Mouse (Mus musculus): Measurements from ENCODE around the gene Ciapin1. TPM values are rescaled to one million over a fixed set of nuclear protein-coding genes. Genes with fewer than 3 reads are reported as not detected.

Gene Ciapin1
- polyA plus RNA-seq, 1 experiment: 71.2 TPM

DNA sequence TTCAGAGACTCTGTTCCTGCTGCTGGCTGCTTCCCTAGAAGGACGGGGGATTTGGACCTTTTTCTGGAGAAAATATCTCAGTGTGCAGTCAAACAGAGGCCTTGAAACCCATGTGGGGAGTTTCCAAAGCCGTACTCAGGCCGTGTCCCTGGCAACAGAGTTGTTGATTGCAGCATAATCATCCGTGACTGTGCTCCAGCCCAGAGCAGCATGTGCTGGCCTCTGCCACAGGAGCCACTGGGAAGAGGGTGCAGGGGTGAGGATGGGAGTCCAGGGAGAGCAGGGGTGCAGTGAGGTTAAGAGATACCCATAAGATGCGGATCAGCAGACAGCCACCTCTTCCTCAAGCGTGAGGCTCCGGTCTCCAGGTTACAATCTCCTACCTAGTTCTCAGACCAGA lies 30.7 kb downstream of the Ciapin1 start:
- Histone ChIP-seq H3K4me1 (ENCODE audit: control insufficient read depth, insufficient read depth, low read length) (0 out of 2 replicates have a peak, but pooled peaks cover under 1% of the 10 kb centered on the region), H3K36me3 (ENCODE audit: control insufficient read depth, insufficient read depth, low read length) (no peaks in the 10 kb centered on the region), H3K4me3 (ENCODE audit: insufficient read depth, low read depth, low read length) (no peak overlapping the region), H3K27ac (ENCODE audit: insufficient read depth, low read depth, low read length) (no peak overlapping the region), H3K27me3 (replicated peaks; ENCODE audit: control insufficient read depth, insufficient read depth, low read length) (no peaks in the 10 kb centered on the region)
- peak; percentile 48 for DNase-seq
- WGBS: 47% methylated on average over 7 of the region's 7 CpGs
- TF ChIP-seq CTCF (conservative IDR thresholded peaks at IDR 0.05; ENCODE audit: insufficient read depth, insufficient read length, low read depth, low read length) (no peak), POLR2A (IDR thresholded peaks at IDR 0.05; ENCODE audit: low read depth, low read length) (no peak)

DNA sequence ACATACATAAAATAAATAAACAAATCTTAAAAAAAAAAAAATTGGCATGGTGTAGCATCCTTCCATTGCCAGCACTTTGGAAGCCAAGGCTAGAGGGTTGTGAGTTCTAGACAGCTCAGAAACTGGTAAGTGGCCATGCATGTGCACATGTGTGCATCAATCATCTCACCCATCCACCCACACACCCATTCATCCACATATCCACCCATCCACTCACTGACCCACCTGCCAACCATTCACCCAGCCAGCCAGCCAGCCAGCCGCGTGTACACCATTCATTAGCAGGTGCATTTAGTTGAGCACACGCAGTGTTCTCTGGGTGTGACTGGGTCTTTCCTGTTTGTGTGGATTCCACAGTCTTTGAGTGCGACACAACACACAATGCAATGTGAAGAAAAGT lies 32.3 kb downstream of the Ciapin1 start:
- TF ChIP-seq CTCF (conservative IDR thresholded peaks at IDR 0.05; ENCODE audit: insufficient read depth, insufficient read length, low read depth, low read length) (no peak), POLR2A (IDR thresholded peaks at IDR 0.05; ENCODE audit: low read depth, low read length) (no peak)
- no peak for DNase-seq
- 87% methylated on average over 4 of the region's 4 CpGs for WGBS
- H3K27me3 ChIP-seq (replicated peaks; ENCODE audit: control insufficient read depth, insufficient read depth, low read length): no peaks in the 10 kb centered on the region
- no peaks in the 10 kb centered on the region for H3K4me1 ChIP-seq (ENCODE audit: control insufficient read depth, insufficient read depth, low read length)
- no peaks in the 10 kb centered on the region for H3K36me3 ChIP-seq (ENCODE audit: control insufficient read depth, insufficient read depth, low read length)
- H3K27ac ChIP-seq (ENCODE audit: insufficient read depth, low read depth, low read length): no peak overlapping the region
- H3K4me3 ChIP-seq (ENCODE audit: insufficient read depth, low read depth, low read length): no peak overlapping the region

DNA sequence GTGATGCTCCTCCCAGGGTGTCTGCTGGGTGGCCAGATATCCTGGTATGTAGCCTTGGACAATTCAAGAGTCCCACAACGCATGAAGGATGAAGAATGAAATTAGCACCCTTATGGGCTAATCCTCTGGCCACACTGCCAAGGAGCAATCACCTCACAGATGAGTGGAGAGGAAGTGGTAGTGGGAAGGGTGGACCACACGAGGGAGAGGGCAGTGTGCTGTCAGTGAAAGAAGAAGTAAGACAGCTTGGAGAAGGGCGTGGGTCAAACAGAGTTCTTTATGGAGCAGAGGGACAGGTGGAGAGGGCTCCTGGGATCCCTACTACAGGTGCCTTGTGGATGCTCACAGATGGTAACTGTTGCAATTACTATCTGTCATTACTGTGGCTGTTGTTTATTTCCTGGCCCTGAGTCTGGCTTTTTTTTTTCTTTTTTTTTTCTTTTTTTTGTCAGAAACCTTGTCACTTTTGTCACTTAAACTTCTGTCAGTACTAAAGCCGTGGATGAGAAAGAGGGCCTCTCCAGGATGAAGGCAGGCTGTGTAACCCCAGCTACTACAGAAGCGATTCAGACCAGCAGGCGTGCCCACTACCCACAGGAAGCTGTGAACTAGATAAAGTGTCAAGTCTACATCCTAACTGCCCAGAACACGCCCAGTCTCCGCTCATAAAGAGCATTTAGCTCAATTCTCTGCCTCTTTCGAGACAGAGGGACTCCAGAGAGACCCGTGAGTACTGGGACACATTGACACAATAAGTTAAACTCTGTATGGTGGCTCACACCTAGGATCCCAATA lies 33.4 kb downstream of the Ciapin1 start:
- H3K27me3 ChIP-seq (replicated peaks; ENCODE audit: control insufficient read depth, insufficient read depth, low read length): no peaks in the 10 kb centered on the region
- H3K4me3 ChIP-seq (ENCODE audit: insufficient read depth, low read depth, low read length): no peak overlapping the region
- DNase-seq: no peak
- 68% methylated on average over 10 of the region's 10 CpGs for WGBS
- no peaks in the 10 kb centered on the region for H3K4me1 ChIP-seq (ENCODE audit: control insufficient read depth, insufficient read depth, low read length)
- no peaks in the 10 kb centered on the region for H3K36me3 ChIP-seq (ENCODE audit: control insufficient read depth, insufficient read depth, low read length)
- TF ChIP-seq CTCF (conservative IDR thresholded peaks at IDR 0.05; ENCODE audit: insufficient read depth, insufficient read length, low read depth, low read length) (no peak), POLR2A (IDR thresholded peaks at IDR 0.05; ENCODE audit: low read depth, low read length) (no peak)
- H3K27ac ChIP-seq (ENCODE audit: insufficient read depth, low read depth, low read length): no peak overlapping the region

DNA sequence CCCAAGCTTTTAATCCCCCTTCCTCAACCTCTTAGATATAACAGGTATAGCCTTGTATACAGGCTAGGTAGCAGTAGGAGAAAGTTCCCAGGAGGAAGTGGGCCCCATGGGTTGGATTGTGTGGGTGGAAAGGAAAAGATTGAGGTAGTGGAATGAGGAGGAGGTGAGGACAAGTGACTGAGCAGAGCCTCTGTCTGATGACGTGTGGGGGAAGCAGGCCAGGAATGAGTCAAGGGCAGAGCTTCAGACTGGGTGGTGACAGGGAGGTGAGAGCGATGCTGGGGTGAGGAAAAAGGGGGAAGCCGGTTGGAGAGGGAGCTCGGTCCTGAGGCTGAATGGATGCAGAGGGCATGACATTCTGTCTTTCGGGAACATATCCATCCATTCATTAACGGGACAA lies 34.6 kb downstream of the Ciapin1 start:
- no peak overlapping the region for H3K4me3 ChIP-seq (ENCODE audit: insufficient read depth, low read depth, low read length)
- no peak for DNase-seq
- no peaks in the 10 kb centered on the region for H3K27me3 ChIP-seq (replicated peaks; ENCODE audit: control insufficient read depth, insufficient read depth, low read length)
- TF ChIP-seq CTCF (conservative IDR thresholded peaks at IDR 0.05; ENCODE audit: insufficient read depth, insufficient read length, low read depth, low read length) (no peak), POLR2A (IDR thresholded peaks at IDR 0.05; ENCODE audit: low read depth, low read length) (no peak)
- no peaks in the 10 kb centered on the region for H3K36me3 ChIP-seq (ENCODE audit: control insufficient read depth, insufficient read depth, low read length)
- H3K27ac ChIP-seq (ENCODE audit: insufficient read depth, low read depth, low read length): no peak overlapping the region
- 82% methylated on average over 6 of the region's 6 CpGs for WGBS
- no peaks in the 10 kb centered on the region for H3K4me1 ChIP-seq (ENCODE audit: control insufficient read depth, insufficient read depth, low read length)

DNA sequence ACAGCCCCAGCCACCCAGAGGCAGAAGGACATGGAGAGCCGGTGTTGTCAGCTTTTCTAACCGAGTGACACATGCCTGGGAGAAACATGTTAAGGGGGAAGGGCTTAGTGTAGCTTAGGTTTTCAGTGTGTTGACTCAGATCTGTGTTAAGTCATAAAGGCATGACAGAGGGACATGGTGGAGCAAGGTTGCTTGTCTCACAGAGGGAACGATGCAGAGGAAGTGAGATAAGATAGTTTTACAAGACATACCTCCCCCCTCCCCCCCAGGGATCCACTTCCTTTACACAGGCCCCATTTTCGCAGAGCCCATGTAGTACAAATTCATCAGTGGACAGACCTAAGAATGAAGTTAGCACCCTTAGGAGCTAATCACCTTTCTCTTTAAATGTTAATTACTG lies 35.8 kb downstream of the Ciapin1 start:
- H3K4me1 ChIP-seq (ENCODE audit: control insufficient read depth, insufficient read depth, low read length): no peaks in the 10 kb centered on the region
- no peaks in the 10 kb centered on the region for H3K36me3 ChIP-seq (ENCODE audit: control insufficient read depth, insufficient read depth, low read length)
- WGBS: 80% methylated on average over 4 of the region's 4 CpGs
- no peak overlapping the region for H3K27ac ChIP-seq (ENCODE audit: insufficient read depth, low read depth, low read length)
- no peak for DNase-seq
- no peaks in the 10 kb centered on the region for H3K27me3 ChIP-seq (replicated peaks; ENCODE audit: control insufficient read depth, insufficient read depth, low read length)
- no peak overlapping the region for H3K4me3 ChIP-seq (ENCODE audit: insufficient read depth, low read depth, low read length)
- TF ChIP-seq POLR2A (IDR thresholded peaks at IDR 0.05; ENCODE audit: low read depth, low read length): no peak
- no peak for TF ChIP-seq CTCF (conservative IDR thresholded peaks at IDR 0.05; ENCODE audit: insufficient read depth, insufficient read length, low read depth, low read length)

DNA sequence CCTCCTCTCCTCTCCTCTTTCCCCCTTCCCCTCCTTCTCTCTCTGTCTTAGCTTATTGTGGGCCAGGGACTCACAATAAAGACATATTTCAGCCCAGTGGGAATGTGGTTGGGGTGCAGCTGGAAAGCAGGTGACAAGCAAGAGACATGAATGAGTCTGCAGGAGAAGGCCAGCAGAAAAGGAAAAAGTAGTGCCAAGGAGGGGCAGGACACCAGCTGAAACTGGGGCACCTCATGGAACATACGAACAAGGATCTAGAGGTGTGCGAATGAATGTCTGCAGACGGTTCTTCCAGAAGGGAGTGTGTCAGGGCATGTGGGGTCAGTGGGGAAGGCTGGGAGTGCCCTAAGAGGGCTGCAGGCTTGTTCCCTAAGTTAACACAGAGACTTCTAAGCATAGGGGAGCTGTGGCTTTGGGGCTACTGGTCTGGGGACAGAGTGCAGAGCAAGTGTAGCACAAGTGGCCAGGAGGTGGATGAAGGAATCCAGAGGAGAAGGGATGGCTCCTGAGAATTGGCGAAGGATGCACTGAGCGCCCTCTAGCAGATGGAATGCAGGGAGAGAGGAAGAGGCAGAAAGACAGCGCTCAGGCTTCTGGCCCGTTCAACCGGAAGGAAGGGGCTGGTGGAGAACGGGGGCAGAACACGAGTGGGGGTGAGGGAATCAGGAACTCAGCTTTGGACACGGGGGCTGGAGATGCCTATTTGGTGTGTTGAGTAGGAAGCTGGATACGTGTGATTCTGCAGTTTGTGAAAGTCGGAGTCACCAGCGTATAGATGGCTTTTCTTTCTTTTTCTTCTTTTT lies 36.7 kb downstream of the Ciapin1 start:
- no peaks in the 10 kb centered on the region for H3K4me1 ChIP-seq (ENCODE audit: control insufficient read depth, insufficient read depth, low read length)
- no peak overlapping the region for H3K4me3 ChIP-seq (ENCODE audit: insufficient read depth, low read depth, low read length)
- H3K36me3 ChIP-seq (ENCODE audit: control insufficient read depth, insufficient read depth, low read length): no peaks in the 10 kb centered on the region
- peak; percentile 79 for DNase-seq
- no peak overlapping the region for H3K27ac ChIP-seq (ENCODE audit: insufficient read depth, low read depth, low read length)
- 36% methylated on average over 14 of the region's 14 CpGs for WGBS
- TF ChIP-seq POLR2A (IDR thresholded peaks at IDR 0.05; ENCODE audit: low read depth, low read length): no peak
- peak; percentile 64; the same call in 1 of the 2 replicates for TF ChIP-seq CTCF (conservative IDR thresholded peaks at IDR 0.05; ENCODE audit: insufficient read depth, insufficient read length, low read depth, low read length)
- no peaks in the 10 kb centered on the region for H3K27me3 ChIP-seq (replicated peaks; ENCODE audit: control insufficient read depth, insufficient read depth, low read length)

Data from kidney, adult 2 months (tissue).